Mouse (Mus musculus) Patski (cell line): ENCODE measurements at regions not wholly inside any gene's neighbourhood (a gene's known extent, or its start where the extent isn't known, plus 50 kb on each side); places are given as distances from the start of the nearest gene placed in this dataset.

Source experiments
- ATAC-seq: fragments of 100-300 bp; one replicate; pipeline ENCODE4 v1.8.0; 2021
- CTCF ChIA-PET: fragments of 350-600 bp; sonication (Branson Sonifier 250); formaldehyde crosslinking; loops from one replicate; lab custom pipeline; 2022; ENCODE audit warnings: inconsistent platforms; lab: Charles Lee
- POLR2A ChIA-PET: fragments of 350-600 bp; sonication (Branson Sonifier 250); formaldehyde crosslinking; loops from one replicate; lab custom pipeline; 2022; ENCODE audit warnings: antibody characterized with exemption, inconsistent platforms; lab: Charles Lee
- DNase-seq: peaks from one replicate; pipeline ENCODE4 v3.0.0-alpha.2; 2011; ENCODE audit warnings: low read depth, low spot score
- H3K27me3 ChIP-seq: fragments of 371-371 bp; one replicate; pipeline ENCODE4 v1.5.1; 2021
- CTCF ChIP-seq: fragments of 100-300 bp; IDR thresholded peaks from one replicate; pipeline ENCODE4 v1.5.1; 2021
- in situ Hi-C: fragments of 300-500 bp; cut with MboI; formaldehyde crosslinking; loops from 3 replicates; pipeline ENCODE4 v1.11.1; 2018; ENCODE audit warnings: low pct_unique_long_range_greater_than_20kb, mixed read lengths

- TF ChIP-seq CTCF: no peak
- DNase-seq: no peak
- peaks cover 9% of the 10 kb centered on the region for H3K27me3 ChIP-seq
- ATAC-seq: no peak
- POLR2A ChIA-PET: no interaction called here
- in situ Hi-C loops: no loop called here
- CTCF ChIA-PET: no interaction called here
These were observed 59.5 kb upstream of the Hhip start for GRCm38 (mm10) chr8:80117328-80117727.
